Comparison of ENCODE assay signal across 13 mouse cellular contexts in genomic region chr16:21865983-21866575, GRCm38 (mm10).
DNase-seq lines count a peak whose midpoint lies in the region; ATAC-seq lines count a peak whose summit lies in the region.
"Had no signal": no experiment of that assay in that cellular context is flagged by ENCODE, and none has a peak within 500 bp of the region (broad histone marks: within the 10 kb centered on the region; RNA-seq: fewer than 3 reads in every experiment).

No protein-coding gene starts in this region.

- peak; percentile 30 for DNase-seq in kidney, adult 18-20 months
- no peak for DNase-seq in kidney, postnatal 10 days
- DNase-seq in hindbrain, embryonic 10.5 days (ENCODE audit: low spot score) = no peak
- no peak for DNase-seq in adrenal gland, adult 8-10 months
- no peak for DNase-seq in right cerebral cortex, postnatal 36 days (ENCODE audit: low spot score in 2 of 2)
- DNase-seq in right cerebral cortex, postnatal 14 days = no peak
- DNase-seq: gastrocnemius, postnatal 10 days; right cerebral cortex, postnatal 25 days had no signal

- WGBS in hindbrain, embryonic 10.5 days = 68% methylated on average over 11 of the region's 11 CpGs
- 39% methylated on average over 11 of the region's 11 CpGs for WGBS in kidney, embryonic 16.5 days
- WGBS in midbrain, embryonic 16.5 days = 32% methylated on average over 11 of the region's 11 CpGs

- H3K27ac ChIP-seq in hindbrain, embryonic 10.5 days = peak overlapping the region; percentile 77
- H3K27ac ChIP-seq in kidney, embryonic 16.5 days (ENCODE audit: low read length) = no peak overlapping the region
- peak overlapping the region; percentile 15 for H3K27ac ChIP-seq in midbrain, embryonic 16.5 days (ENCODE audit: low read length)
- H3K27ac ChIP-seq: embryonic facial prominence, embryonic 15.5 days; heart, embryonic 15.5 days; liver, embryonic 14.5 days had no signal

- no peak overlapping the region for H3K4me3 ChIP-seq in hindbrain, embryonic 10.5 days
- H3K4me3 ChIP-seq in kidney, embryonic 16.5 days (ENCODE audit: low read length) = no peak overlapping the region
- H3K4me3 ChIP-seq in midbrain, embryonic 16.5 days (ENCODE audit: low read depth, low read length) = peak overlapping the region; percentile 6; the same call in 1 of the 2 replicates
- H3K4me3 ChIP-seq: embryonic facial prominence, embryonic 15.5 days; heart, embryonic 15.5 days had no signal

- ATAC-seq in kidney, embryonic 16.5 days (ENCODE audit: low FRiP score, low TSS enrichment) = 0 out of 2 replicates have a peak, but pooled peaks have one; percentile 31
- ATAC-seq in midbrain, embryonic 16.5 days = peak; percentile 44; the same call in 1 of the 2 replicates

- H3K9me3 ChIP-seq in hindbrain, embryonic 10.5 days = no peaks in the 10 kb centered on the region
- H3K9me3 ChIP-seq in kidney, embryonic 16.5 days (ENCODE audit: low read length) = no peaks in the 10 kb centered on the region
- H3K9me3 ChIP-seq in midbrain, embryonic 16.5 days (replicated peaks; ENCODE audit: control insufficient read depth, low read length, poor library complexity, severe bottlenecking) = no peaks in the 10 kb centered on the region
- H3K9me3 ChIP-seq: embryonic facial prominence, embryonic 15.5 days; heart, embryonic 15.5 days had no signal

- H3K27me3 ChIP-seq in hindbrain, embryonic 10.5 days (ENCODE audit: insufficient read depth, poor library complexity, severe bottlenecking) = no peaks in the 10 kb centered on the region
- no peaks in the 10 kb centered on the region for H3K27me3 ChIP-seq in kidney, embryonic 16.5 days (ENCODE audit: insufficient read depth, low read length)
- no peaks in the 10 kb centered on the region for H3K27me3 ChIP-seq in midbrain, embryonic 16.5 days (ENCODE audit: control insufficient read depth, insufficient read depth, low read depth, low read length)
- H3K27me3 ChIP-seq: embryonic facial prominence, embryonic 15.5 days; heart, embryonic 15.5 days had no signal

- H3K9ac ChIP-seq in kidney, embryonic 16.5 days (replicated peaks; ENCODE audit: low read length) = no peak overlapping the region
- 0 out of 2 replicates have a peak overlapping the region, but pooled peaks have one; percentile 17 for H3K9ac ChIP-seq in midbrain, embryonic 16.5 days (ENCODE audit: low read depth, low read length)
- H3K9ac ChIP-seq: embryonic facial prominence, embryonic 15.5 days; heart, embryonic 15.5 days; liver, embryonic 14.5 days had no signal

- no peaks in the 10 kb centered on the region for H3K36me3 ChIP-seq in hindbrain, embryonic 10.5 days
- H3K36me3 ChIP-seq in kidney, embryonic 16.5 days (ENCODE audit: insufficient read depth, low read length) = no peaks in the 10 kb centered on the region
- no peaks in the 10 kb centered on the region for H3K36me3 ChIP-seq in midbrain, embryonic 16.5 days (ENCODE audit: control insufficient read depth, insufficient read depth, low read length)
- H3K36me3 ChIP-seq: embryonic facial prominence, embryonic 15.5 days; heart, embryonic 15.5 days had no signal

- peaks cover 58% of the 10 kb centered on the region for H3K4me1 ChIP-seq in hindbrain, embryonic 10.5 days (replicated peaks)
- peaks cover 22% of the 10 kb centered on the region; the same call in 1 of the 2 replicates for H3K4me1 ChIP-seq in kidney, embryonic 16.5 days (ENCODE audit: insufficient read depth, low read length)
- peaks cover 23% of the 10 kb centered on the region for H3K4me1 ChIP-seq in midbrain, embryonic 16.5 days (ENCODE audit: control insufficient read depth, insufficient read depth, low read length)
- H3K4me1 ChIP-seq: embryonic facial prominence, embryonic 15.5 days had no signal

- H3K4me2 ChIP-seq in kidney, embryonic 16.5 days (replicated peaks; ENCODE audit: low read depth, low read length) = no peak overlapping the region
- H3K4me2 ChIP-seq in midbrain, embryonic 16.5 days (ENCODE audit: low read length) = peak overlapping the region; percentile 24
- H3K4me2 ChIP-seq: embryonic facial prominence, embryonic 15.5 days; heart, embryonic 15.5 days had no signal
